Mouse (Mus musculus) hematopoietic stem cell, adult 5-6 weeks (primary cell): ENCODE results near the gene Cisd1. TPM values are rescaled to one million over a fixed set of nuclear protein-coding genes. Genes with fewer than 3 reads are reported as not detected.

Experiments
- ATAC-seq, 2 experiments: fragments of 125-278 bp in 1 of 2; replicated peaks in 1 of 2; 2 replicates each; pipeline ENCODE4 v1.8.0; 2016 to 2017; ENCODE audit warnings: inconsistent platforms in 2 of 2, mild to moderate bottlenecking in 2 of 2, moderate number of reproducible peaks in 2 of 2, low read depth in 1 of 2, moderate TSS enrichment in 1 of 2; ENCODE audit not compliant: low FRiP score in 2 of 2, poor library complexity in 2 of 2, severe bottlenecking in 2 of 2, insufficient read depth in 1 of 2, low TSS enrichment in 1 of 2
- total RNA-seq: library from RNA; stranded (forward); fragments of 172-1452, 232-1000 nt; gene quantifications from 2 replicates; pipeline ENCODE4 v1.2.3, GENCODE M21; 2017

Cisd1 gene
- total RNA-seq, 1 experiment from 2014 or later, result 16.9 TPM

- no peak for ATAC-seq
Measured at GRCm38 (mm10) chr10:71354947-71355346, 10.2 kb upstream of the Cisd1 start.

GRCm38 (mm10) chr10:71353850-71354249 is 9.1 kb upstream of the Cisd1 start:
- no peak for ATAC-seq

GRCm38 (mm10) chr10:71351301-71351700 is 6.5 kb upstream of the Cisd1 start:
- no peak for ATAC-seq

- ATAC-seq, result no peak; a peak in 1 of 4 replicates
Measured at GRCm38 (mm10) chr10:71349290-71349689, 4.5 kb upstream of the Cisd1 start.

GRCm38 (mm10) chr10:71348637-71349280 is 4.0 kb upstream of the Cisd1 start:
- peak; percentile 17 to 28; a peak in 3 of 4 replicates for ATAC-seq

- ATAC-seq, result peak; percentile 47 to 61
Measured at GRCm38 (mm10) chr10:71347964-71348636, 3.3 kb upstream of the Cisd1 start.

GRCm38 (mm10) chr10:71347509-71347949 is 2.8 kb upstream of the Cisd1 start, which contains the start of gene Ipmk:
Gene Ipmk (plus strand): TSS chr10:71347763.
- peak; percentile 56 to 65 for ATAC-seq

GRCm38 (mm10) chr10:71346722-71347508 is 2.2 kb upstream of the Cisd1 start:
- ATAC-seq, result no peak

GRCm38 (mm10) chr10:71346106-71346505 is 1.4 kb upstream of the Cisd1 start:
- no peak for ATAC-seq

GRCm38 (mm10) chr10:71343567-71344265 is 1.0 kb downstream of the Cisd1 start:
- no peak for ATAC-seq

GRCm38 (mm10) chr10:71343130-71343529 is 1.6 kb downstream of the Cisd1 start:
- ATAC-seq, result no peak

GRCm38 (mm10) chr10:71342030-71342805 is 2.5 kb downstream of the Cisd1 start:
- no peak for ATAC-seq

GRCm38 (mm10) chr10:71341290-71341689 is 3.5 kb downstream of the Cisd1 start:
- ATAC-seq, result no peak

GRCm38 (mm10) chr10:71340195-71340594 is 4.6 kb downstream of the Cisd1 start:
- no peak for ATAC-seq

- peak in 1 of 2 experiments; percentile 15; a peak in 2 of 4 replicates for ATAC-seq
Measured at GRCm38 (mm10) chr10:71339463-71339862, 5.3 kb downstream of the Cisd1 start.

GRCm38 (mm10) chr10:71338156-71338905 is 6.4 kb downstream of the Cisd1 start:
- ATAC-seq, result 0 out of 4 replicates have a peak, but pooled peaks of 1 of the 2 experiments have one; percentile 34
